Comparison of ENCODE assay signal across 17 mouse cellular contexts in the genomic region with DNA sequence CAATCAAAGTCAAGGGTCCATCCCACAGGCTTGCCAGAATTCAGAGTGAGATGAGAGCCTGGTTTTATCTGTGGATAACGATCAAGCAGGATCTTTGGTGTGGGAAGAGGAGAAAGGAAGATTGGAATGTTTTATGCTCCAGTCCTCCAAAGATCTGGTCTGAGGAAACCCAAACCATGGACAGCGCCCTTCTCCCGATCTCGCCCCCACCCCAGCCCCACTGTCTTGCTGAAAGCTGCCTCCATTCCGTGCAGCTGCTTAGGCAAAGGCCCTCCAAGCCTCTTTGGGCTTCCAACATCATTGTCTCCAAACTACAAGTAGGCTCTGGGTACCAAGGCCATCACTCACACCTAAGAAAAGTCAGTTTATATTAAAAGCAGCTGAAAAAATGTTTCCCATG.
DNase-seq lines count a peak whose midpoint lies in the region; ATAC-seq and TF ChIP-seq lines count a peak whose summit lies in the region.
"Had no signal": no experiment of that assay in that cellular context is flagged by ENCODE, and none has a peak within 500 bp of the region (broad histone marks: within the 10 kb centered on the region; RNA-seq: fewer than 3 reads in every experiment).

No protein-coding gene starts in this region.

- H3K27me3 ChIP-seq in hindbrain, embryonic 10.5 days (ENCODE audit: insufficient read depth, poor library complexity, severe bottlenecking) = no peaks in the 10 kb centered on the region
- H3K27me3 ChIP-seq in hindbrain, postnatal 0 days (ENCODE audit: insufficient read depth, low read length) = no peaks in the 10 kb centered on the region
- H3K27me3 ChIP-seq in embryonic facial prominence, embryonic 10.5 days (replicated peaks; ENCODE audit: low read depth, poor library complexity, severe bottlenecking) = no peaks in the 10 kb centered on the region
- no peaks in the 10 kb centered on the region for H3K27me3 ChIP-seq in midbrain, embryonic 14.5 days (ENCODE audit: control insufficient read depth, insufficient read depth, low read length)
- H3K27me3 ChIP-seq: limb, embryonic 12.5 days; midbrain, embryonic 15.5 days had no signal

- no peak for TF ChIP-seq POLR2A in olfactory bulb, adult 2 months (IDR thresholded peaks at IDR 0.05; ENCODE audit: insufficient read depth, low read depth, low read length)

- 36% methylated on average over 5 of the region's 5 CpGs for WGBS in hindbrain, embryonic 10.5 days
- 39% methylated on average over 5 of the region's 5 CpGs for WGBS in hindbrain, postnatal 0 days
- 35% methylated on average over 5 of the region's 5 CpGs for WGBS in embryonic facial prominence, embryonic 10.5 days
- WGBS in olfactory bulb, adult 2 months = 51% methylated on average over 5 of the region's 5 CpGs
- WGBS in midbrain, embryonic 14.5 days = 41% methylated on average over 5 of the region's 5 CpGs

- no peak for TF ChIP-seq CTCF in hindbrain, postnatal 0 days (IDR thresholded peaks at IDR 0.05; ENCODE audit: low read depth)
- TF ChIP-seq CTCF in olfactory bulb, adult 2 months (IDR thresholded peaks at IDR 0.05; ENCODE audit: insufficient read depth, low read depth, low read length) = no peak

- no peak overlapping the region for H3K4me2 ChIP-seq in hindbrain, postnatal 0 days (ENCODE audit: low read depth, low read length)
- no peak overlapping the region for H3K4me2 ChIP-seq in midbrain, embryonic 14.5 days (ENCODE audit: low read length)
- H3K4me2 ChIP-seq: heart, embryonic 11.5 days; limb, embryonic 12.5 days; midbrain, embryonic 15.5 days had no signal

- no peaks in the 10 kb centered on the region for H3K36me3 ChIP-seq in hindbrain, embryonic 10.5 days
- no peaks in the 10 kb centered on the region for H3K36me3 ChIP-seq in hindbrain, postnatal 0 days (ENCODE audit: insufficient read depth, low read length)
- H3K36me3 ChIP-seq in embryonic facial prominence, embryonic 10.5 days (replicated peaks) = no peaks in the 10 kb centered on the region
- no peaks in the 10 kb centered on the region for H3K36me3 ChIP-seq in midbrain, embryonic 14.5 days (ENCODE audit: control insufficient read depth, insufficient read depth, low read length)
- H3K36me3 ChIP-seq: limb, embryonic 12.5 days; midbrain, embryonic 15.5 days had no signal

- H3K9me3 ChIP-seq in hindbrain, embryonic 10.5 days = no peaks in the 10 kb centered on the region
- no peaks in the 10 kb centered on the region for H3K9me3 ChIP-seq in hindbrain, postnatal 0 days (ENCODE audit: low read length)
- H3K9me3 ChIP-seq in embryonic facial prominence, embryonic 10.5 days = no peaks in the 10 kb centered on the region
- H3K9me3 ChIP-seq in midbrain, embryonic 14.5 days (ENCODE audit: control insufficient read depth, low read length) = no peaks in the 10 kb centered on the region
- H3K9me3 ChIP-seq: limb, embryonic 12.5 days; midbrain, embryonic 15.5 days had no signal

- H3K9ac ChIP-seq in hindbrain, postnatal 0 days (replicated peaks; ENCODE audit: low read length) = no peak overlapping the region
- no peak overlapping the region for H3K9ac ChIP-seq in midbrain, embryonic 14.5 days (replicated peaks; ENCODE audit: low read length)
- H3K9ac ChIP-seq: limb, embryonic 12.5 days; liver, postnatal 0 days; midbrain, embryonic 15.5 days had no signal

- peak; percentile 12 for DNase-seq in hindbrain, embryonic 10.5 days (ENCODE audit: low spot score)
- DNase-seq in hindbrain, postnatal 0 days (ENCODE audit: low spot score) = no peak
- DNase-seq in lung, postnatal 10 days = peak; percentile 14
- no peak for DNase-seq in lung, adult 18-20 months
- DNase-seq in embryonic facial prominence, embryonic 10.5 days (ENCODE audit: low spot score) = peak; percentile 54
- DNase-seq in cerebellum, postnatal 36 days = no peak
- no peak for DNase-seq in midbrain, embryonic 14.5 days
- DNase-seq: adrenal gland, adult 2 months; cerebellum, adult 2 months; gastrocnemius, postnatal 14 days; kidney, adult 9 months; liver, postnatal 0 days had no signal

- peaks cover under 1% of the 10 kb centered on the region for H3K4me1 ChIP-seq in hindbrain, embryonic 10.5 days (replicated peaks)
- no peaks in the 10 kb centered on the region; the same call in 1 of the 2 replicates for H3K4me1 ChIP-seq in hindbrain, postnatal 0 days (ENCODE audit: insufficient read depth, low read length)
- no peaks in the 10 kb centered on the region for H3K4me1 ChIP-seq in embryonic facial prominence, embryonic 10.5 days
- H3K4me1 ChIP-seq in olfactory bulb, adult 2 months (ENCODE audit: control insufficient read depth, insufficient read depth, low read length) = peaks cover 19% of the 10 kb centered on the region
- H3K4me1 ChIP-seq in midbrain, embryonic 14.5 days (ENCODE audit: control insufficient read depth, insufficient read depth, low read length) = no peaks in the 10 kb centered on the region
- H3K4me1 ChIP-seq: limb, embryonic 12.5 days had no signal

- no peak for ATAC-seq in hindbrain, postnatal 0 days
- no peak for ATAC-seq in midbrain, embryonic 14.5 days (ENCODE audit: low FRiP score, low TSS enrichment)
- ATAC-seq: inflammation-experienced regulatory T-cells, adult 6 months; liver, postnatal 0 days; midbrain, embryonic 15.5 days had no signal

- H3K27ac ChIP-seq in hindbrain, embryonic 10.5 days = no peak overlapping the region
- H3K27ac ChIP-seq in hindbrain, postnatal 0 days = no peak overlapping the region
- no peak overlapping the region for H3K27ac ChIP-seq in embryonic facial prominence, embryonic 10.5 days (replicated peaks)
- peak overlapping the region; percentile 58 for H3K27ac ChIP-seq in olfactory bulb, adult 2 months (ENCODE audit: insufficient read depth, low read depth, low read length)
- no peak overlapping the region for H3K27ac ChIP-seq in midbrain, embryonic 14.5 days (replicated peaks; ENCODE audit: low read depth, low read length)
- H3K27ac ChIP-seq: limb, embryonic 12.5 days; midbrain, embryonic 15.5 days had no signal

- no peak overlapping the region for H3K4me3 ChIP-seq in hindbrain, embryonic 10.5 days
- H3K4me3 ChIP-seq in hindbrain, postnatal 0 days (ENCODE audit: low read length) = no peak overlapping the region
- H3K4me3 ChIP-seq in embryonic facial prominence, embryonic 10.5 days = no peak overlapping the region
- H3K4me3 ChIP-seq in olfactory bulb, adult 2 months (ENCODE audit: insufficient read depth, low read depth, low read length) = no peak overlapping the region
- no peak overlapping the region for H3K4me3 ChIP-seq in midbrain, embryonic 14.5 days (replicated peaks; ENCODE audit: low read depth, low read length)
- H3K4me3 ChIP-seq: limb, embryonic 12.5 days; midbrain, embryonic 15.5 days had no signal

Comparison
In these comparisons a context has a peak if more than half of its experiments do, and no peak if none do; other contexts are left out.
1. DNase-seq: peak in hindbrain, embryonic 10.5 days (single experiment), lung, postnatal 10 days (single experiment) and embryonic facial prominence, embryonic 10.5 days (single experiment); none in hindbrain, postnatal 0 days (single experiment), lung, adult 18-20 months (0 of 2), cerebellum, postnatal 36 days (0 of 2) and midbrain, embryonic 14.5 days (single experiment).